Mouse (Mus musculus) embryonic facial prominence, embryonic 14.5 days (tissue): Measurements from ENCODE around the gene Plcxd1. TPM values are rescaled to one million over a fixed set of nuclear protein-coding genes. Genes with fewer than 3 reads are reported as not detected.

Source experiments
- polyA plus RNA-seq: library from polyadenylated mRNA; unstranded; fragments of >200 nt; fragmentation: Nextera tagmentation; extraction: Ambion mirVana; gene quantifications from 2 replicates; pipeline ENCODE4 v1.2.1, GENCODE M21; 2014

The Plcxd1 gene
- polyA plus RNA-seq, 1 experiment from 2014 or later, result 1.8 TPM

Other genes starting within 250 kb of the Plcxd1 start
- gene Gm15446, start 176.6 kb upstream of the Plcxd1 start, polyA plus RNA-seq, result 0.57 and 0.81 TPM in 2 replicates
- 19.3 and 21.3 TPM in 2 replicates for gene Zfp932, start 103.4 kb upstream of the Plcxd1 start, polyA plus RNA-seq
- 2.1 and 3.6 TPM in 2 replicates for gene Gm17655, start 27.5 kb upstream of the Plcxd1 start, polyA plus RNA-seq
- gene Gm35315, start 5.5 kb upstream of the Plcxd1 start, polyA plus RNA-seq, result 0.71 and 1.0 TPM in 2 replicates
- 25.8 and 28.2 TPM in 2 replicates for gene Gtpbp6, start 8.2 kb downstream of the Plcxd1 start, polyA plus RNA-seq
- 4.0 and 4.8 TPM in 2 replicates for gene Zfp605, start 10.1 kb downstream of the Plcxd1 start, polyA plus RNA-seq
- gene Chfr, start 35.9 kb downstream of the Plcxd1 start, polyA plus RNA-seq, result 35.6 and 38.7 TPM in 2 replicates
- 30.1 and 31.5 TPM in 2 replicates for gene Golga3, start 76.7 kb downstream of the Plcxd1 start, polyA plus RNA-seq
- gene Ankle2, start 131.0 kb downstream of the Plcxd1 start, polyA plus RNA-seq, result 26.5 and 29.1 TPM in 2 replicates
- 57.5 and 68.9 TPM in 2 replicates for gene Pgam5, start 169.9 kb downstream of the Plcxd1 start, polyA plus RNA-seq
- 5.2 and 6.7 TPM in 2 replicates for gene Pxmp2, start 186.2 kb downstream of the Plcxd1 start, polyA plus RNA-seq
- gene Pole, start 186.3 kb downstream of the Plcxd1 start, polyA plus RNA-seq, result 20.5 and 24.5 TPM in 2 replicates
- 2.3 and 2.4 TPM in 2 replicates for gene P2rx2, start 243.2 kb downstream of the Plcxd1 start, polyA plus RNA-seq
- gene Lrcol1, start 244.8 kb downstream of the Plcxd1 start, polyA plus RNA-seq, result not detected in 2 replicates